Mouse (Mus musculus): ENCODE measurements around the gene Sema4c.

Sema4c gene

DNA sequence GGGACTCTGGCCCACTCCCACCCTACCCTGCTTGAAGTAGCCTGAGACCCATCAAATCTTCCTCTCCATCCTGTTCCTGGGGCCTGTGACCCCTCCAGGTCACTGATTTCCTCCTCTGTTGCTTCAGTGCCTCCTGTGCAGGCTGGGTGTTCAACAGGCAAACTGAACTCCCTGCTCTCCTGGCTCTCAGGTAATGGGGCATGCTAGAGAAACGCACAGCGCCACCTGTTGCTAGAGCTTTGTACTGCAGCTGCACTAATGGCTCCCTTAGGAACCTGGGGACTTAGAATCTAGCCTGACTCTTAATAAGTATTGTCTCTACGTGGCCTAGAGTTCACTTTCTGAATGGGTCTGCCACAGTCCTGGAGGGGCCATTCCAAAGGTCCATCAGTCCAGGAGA lies 56.9 kb downstream of the Sema4c start:
- in situ Hi-C loops (cut with MboI, MseI): no loop called here

Data from T-helper 2 cell (primary cell).